Mouse (Mus musculus) Muller cell, postnatal 12 days (primary cell): ENCODE measurements around the gene Gata3.
A peak's percentile ranks its signal among the peaks of the same experiment; 100 is the strongest.

Experiments used
- DNase-seq: peaks from one replicate; pipeline ENCODE4 v3.0.0-alpha.2; 2015; ENCODE audit errors: inconsistent ontology term

Gene Gata3

GRCm38 (mm10) chr2:9872682-9873081 lies 17.2 kb downstream of the Gata3 start:
- DNase-seq: peak; percentile 53

DNA sequence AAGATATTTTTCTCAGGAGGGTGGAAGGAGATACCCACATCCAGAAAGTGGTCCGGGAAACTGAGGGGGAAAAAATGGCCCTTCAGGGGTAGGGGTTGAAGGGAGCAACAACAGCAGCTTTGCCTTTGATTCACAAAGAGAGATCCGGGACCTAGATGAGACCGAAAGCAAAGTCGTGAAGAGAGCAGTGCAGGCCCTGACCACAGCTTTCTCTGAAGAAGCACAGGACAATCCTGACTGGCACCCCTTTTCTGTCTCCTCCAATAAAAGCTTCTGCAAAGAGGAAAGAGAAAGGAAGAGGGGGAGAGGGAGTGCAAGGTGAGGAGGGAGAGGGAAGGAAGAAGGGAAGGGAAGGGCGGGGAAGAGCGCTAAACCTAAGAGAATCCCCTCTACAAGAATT lies 18.0 kb downstream of the Gata3 start:
- DNase-seq: no peak

DNA sequence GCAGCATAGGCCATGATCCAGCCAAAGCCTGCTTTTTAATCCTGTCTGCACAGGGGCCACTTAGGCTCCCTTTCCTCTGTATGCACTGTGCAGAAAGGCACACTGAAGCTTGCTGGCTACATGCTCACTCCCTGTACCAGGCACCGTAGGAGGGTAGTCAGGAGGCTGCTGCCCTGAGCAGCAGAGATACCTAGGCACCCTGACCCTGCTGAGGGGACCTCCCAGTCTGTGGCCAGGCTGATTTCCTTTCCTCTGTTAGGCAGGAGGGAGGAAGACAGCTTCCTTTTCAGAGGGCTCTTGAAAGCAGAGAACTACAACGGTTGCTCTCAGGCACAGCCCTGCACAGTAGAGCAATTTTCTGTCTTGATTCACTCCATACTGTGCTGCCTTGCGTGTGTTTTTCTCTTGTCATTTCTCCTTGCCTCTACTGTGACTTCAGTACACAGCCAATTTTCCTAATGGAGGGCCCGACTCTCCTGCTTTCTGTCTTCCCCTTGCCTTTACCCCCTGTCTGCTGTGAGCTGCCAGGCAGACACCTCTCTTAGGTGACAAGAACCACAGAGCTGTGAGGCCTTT lies 18.6 kb downstream of the Gata3 start:
- no peak for DNase-seq

- DNase-seq: no peak
Measured at GRCm38 (mm10) chr2:9867092-9867825, 22.6 kb downstream of the Gata3 start.

GRCm38 (mm10) chr2:9860698-9861097 lies 29.1 kb downstream of the Gata3 start:
- no peak for DNase-seq

- DNase-seq: no peak
Measured at GRCm38 (mm10) chr2:9855861-9856260, 34.0 kb downstream of the Gata3 start.

DNA sequence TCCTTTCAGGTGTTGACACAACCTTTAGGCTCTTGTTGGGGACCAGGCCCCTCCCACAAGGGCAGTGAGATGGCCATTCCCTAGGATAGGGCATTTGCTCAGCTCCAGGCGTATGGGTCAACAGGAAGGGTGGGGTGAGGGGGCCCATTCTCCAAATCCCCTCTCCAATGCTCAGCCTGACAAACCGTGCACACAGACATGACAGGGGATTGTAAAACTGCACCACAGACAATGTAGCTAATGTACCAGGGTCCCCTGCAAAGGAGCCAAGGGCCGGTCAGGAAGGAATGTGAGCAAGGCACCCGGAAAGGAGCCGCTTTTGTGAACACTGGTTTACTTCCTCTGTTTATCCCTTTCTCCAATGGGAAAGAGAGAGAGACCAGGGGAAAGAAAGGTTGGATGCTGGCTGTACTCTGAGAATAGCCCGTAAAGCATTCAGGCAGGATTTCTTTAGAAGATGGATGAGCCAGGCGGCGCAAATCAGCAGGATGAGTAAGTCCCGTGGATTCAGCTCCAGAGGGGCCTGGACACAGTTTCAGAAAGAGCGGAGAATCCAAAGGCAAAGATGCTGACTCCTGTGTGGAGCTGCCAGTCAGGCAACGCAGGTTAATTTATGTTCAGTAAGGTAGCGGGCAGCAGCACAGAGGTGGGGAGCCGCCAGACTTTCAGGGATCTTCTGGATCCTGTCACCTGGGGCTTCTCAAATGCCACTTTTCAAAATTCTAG lies 36.8 kb downstream of the Gata3 start:
- DNase-seq: no peak

DNA sequence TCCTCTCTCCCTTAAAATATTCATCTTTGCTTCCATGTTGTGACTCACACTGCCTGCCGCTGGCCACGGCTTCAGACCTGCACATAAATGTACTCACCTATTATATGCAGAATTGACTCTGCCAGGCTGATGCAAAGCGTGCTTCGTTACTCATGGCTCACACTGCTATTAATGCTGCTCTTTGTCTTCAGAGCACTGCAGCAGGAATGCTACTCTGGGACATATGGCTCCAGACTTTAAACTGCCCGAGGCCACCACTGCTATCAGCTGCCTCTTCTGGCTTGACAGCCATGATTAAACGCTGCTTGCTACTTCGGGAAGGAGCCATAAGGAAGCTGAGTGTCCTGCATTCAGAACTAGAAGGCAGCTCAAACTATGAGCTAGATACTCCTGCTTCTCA lies 54.6 kb downstream of the Gata3 start:
- no peak for DNase-seq

DNA sequence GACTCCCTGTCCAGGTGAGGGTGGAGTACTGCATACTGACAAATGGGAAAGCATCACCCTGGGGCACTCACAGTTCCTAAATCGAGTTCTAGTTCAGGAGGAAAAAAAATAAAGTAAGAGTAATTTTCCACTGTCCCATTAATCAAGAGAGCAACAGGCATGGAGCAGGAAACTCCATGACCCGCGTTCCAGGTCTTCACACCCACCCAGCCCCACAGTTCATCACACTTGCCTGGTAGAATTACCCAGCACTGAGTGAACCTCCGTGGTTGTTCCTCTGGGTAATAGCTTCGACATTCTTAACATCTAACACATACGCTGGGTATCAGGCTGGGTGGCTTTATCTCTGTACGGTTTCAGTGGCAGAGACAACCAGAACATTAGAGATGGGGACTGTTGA lies 56.1 kb downstream of the Gata3 start:
- DNase-seq: no peak

DNA sequence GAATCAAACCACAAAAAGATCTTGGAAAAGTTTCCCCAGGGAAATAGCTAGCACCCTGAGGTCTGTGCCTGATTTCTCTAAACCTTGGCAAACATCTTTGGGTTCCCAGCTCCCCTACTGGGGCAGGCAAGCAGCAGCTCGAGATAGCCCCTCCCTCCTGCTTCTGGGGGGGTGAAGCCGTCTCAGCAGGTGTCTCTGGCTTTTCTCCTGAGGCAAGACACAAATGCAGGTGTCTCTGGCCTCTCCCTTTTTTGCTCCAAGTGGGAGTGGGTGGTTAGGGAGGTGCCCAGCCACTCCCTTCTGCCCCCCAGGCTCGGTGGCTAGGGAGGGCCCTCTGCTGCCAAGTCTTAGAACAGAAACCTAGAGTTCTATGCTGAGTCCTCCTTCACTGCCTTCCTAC lies 62.2 kb downstream of the Gata3 start:
- no peak for DNase-seq

- DNase-seq: no peak
Measured at GRCm38 (mm10) chr2:9820611-9821010, 69.2 kb downstream of the Gata3 start.

DNA sequence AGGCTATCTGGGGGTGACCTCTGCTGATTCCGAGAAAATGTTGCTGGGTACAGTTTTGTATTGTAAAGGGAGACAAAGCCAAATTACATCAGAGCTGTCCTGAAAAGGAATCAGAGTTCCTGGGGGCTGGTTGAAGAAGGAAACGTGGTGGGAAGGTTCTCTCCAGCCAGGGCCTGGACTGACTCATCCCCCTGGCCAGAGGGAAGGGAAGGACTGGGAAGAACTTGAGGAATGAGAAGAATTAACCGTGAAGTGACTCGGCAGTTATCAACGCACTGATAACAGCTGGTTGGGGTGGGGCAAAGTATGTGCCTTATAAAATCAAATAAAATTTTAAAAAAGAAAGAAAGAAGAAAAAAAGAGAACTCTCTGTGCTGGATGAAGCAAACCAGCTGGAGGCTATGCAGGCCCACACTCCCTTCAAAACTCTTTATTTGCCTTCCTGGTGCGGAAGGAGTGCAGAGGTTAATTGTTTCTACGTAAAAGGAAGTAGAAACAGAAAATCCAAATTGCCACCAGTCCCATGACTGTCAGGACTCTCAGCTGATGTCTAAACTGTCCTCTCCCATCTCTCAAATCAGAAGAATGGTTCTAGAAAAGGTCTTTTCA lies 71.6 kb downstream of the Gata3 start:
- DNase-seq: peak; percentile 42
